Mouse (Mus musculus) liver, embryonic 13.5 days (tissue): ENCODE measurements around the gene Ankrd34a. TPM values are rescaled to one million over a fixed set of nuclear protein-coding genes. Genes with fewer than 3 reads are reported as not detected.

Experiments used
- polyA plus RNA-seq: library from polyadenylated mRNA; unstranded; fragments of >200 nt; fragmentation: Nextera tagmentation; extraction: Ambion mirVana; gene quantifications from 2 replicates; pipeline ENCODE4 v1.2.1, GENCODE M21; 2015

Ankrd34a gene
- polyA plus RNA-seq, 1 experiment from 2014 or later: 0.14 TPM

Other genes with a start within 250 kb of the Ankrd34a start
- not detected in 2 replicates for gene BC107364, start 144.3 kb upstream of the Ankrd34a start, polyA plus RNA-seq
- gene Hfe2, start 71.5 kb upstream of the Ankrd34a start, polyA plus RNA-seq: 1.3 and 1.7 TPM in 2 replicates
- 29.7 and 29.9 TPM in 2 replicates for gene Txnip, start 38.7 kb upstream of the Ankrd34a start, polyA plus RNA-seq
- 0.29 TPM in 1 of 2 replicates, not detected in the other for gene Gm16253, start 19.7 kb upstream of the Ankrd34a start, polyA plus RNA-seq
- gene Polr3gl, start 2.5 kb upstream of the Ankrd34a start, polyA plus RNA-seq: 13.0 and 13.5 TPM in 2 replicates
- 0.73 and 0.87 TPM in 2 replicates for gene Lix1l, start 4.5 kb downstream of the Ankrd34a start, polyA plus RNA-seq
- 78.8 and 87.7 TPM in 2 replicates for gene Rbm8a, start 33.3 kb downstream of the Ankrd34a start, polyA plus RNA-seq
- gene Pex11b, start 38.7 kb downstream of the Ankrd34a start, polyA plus RNA-seq: 19.8 and 22.2 TPM in 2 replicates
- gene Gm42957, start 38.8 kb downstream of the Ankrd34a start, polyA plus RNA-seq: 0.02 TPM in 1 of 2 replicates, not detected in the other
- 0.13 and 0.24 TPM in 2 replicates for gene Itga10, start 48.9 kb downstream of the Ankrd34a start, polyA plus RNA-seq
- gene Ankrd35, start 73.5 kb downstream of the Ankrd34a start, polyA plus RNA-seq: 0.38 and 0.59 TPM in 2 replicates
- gene Pias3, start 99.7 kb downstream of the Ankrd34a start, polyA plus RNA-seq: 6.1 and 8.5 TPM in 2 replicates
- 0.94 and 1.0 TPM in 2 replicates for gene Nudt17, start 111.9 kb downstream of the Ankrd34a start, polyA plus RNA-seq
- gene Polr3c, start 131.0 kb downstream of the Ankrd34a start, polyA plus RNA-seq: 25.5 and 27.6 TPM in 2 replicates
- gene Rnf115, start 131.0 kb downstream of the Ankrd34a start, polyA plus RNA-seq: 29.7 and 36.5 TPM in 2 replicates
- gene Pdzk1, start 232.6 kb downstream of the Ankrd34a start, polyA plus RNA-seq: 8.2 and 9.4 TPM in 2 replicates
- 0.14 and 0.16 TPM in 2 replicates for gene Cd160, start 232.7 kb downstream of the Ankrd34a start, polyA plus RNA-seq